Mouse (Mus musculus): ENCODE data around the gene Syn3.

The Syn3 gene

DNA sequence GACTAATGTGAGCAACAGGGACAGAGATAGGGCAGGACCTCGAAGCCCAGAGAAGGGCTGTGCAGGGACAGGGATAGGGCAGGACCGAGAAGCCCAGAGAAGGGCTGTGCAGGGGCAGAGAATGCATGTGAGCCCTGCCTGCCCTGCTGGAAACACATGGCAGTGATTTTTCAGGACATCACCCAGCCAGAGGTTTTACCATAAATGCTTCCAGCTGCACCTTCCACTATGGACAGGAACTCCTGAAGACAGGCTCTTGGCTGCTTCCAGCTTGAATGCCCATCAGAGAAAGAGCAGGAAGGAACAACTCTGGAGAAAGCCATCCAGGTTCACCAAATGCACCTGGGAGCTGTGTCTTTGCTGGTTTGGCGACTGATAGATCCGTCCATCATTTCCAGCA, 131.3 kb downstream of the Syn3 start:
- no peak for DNase-seq

DNA sequence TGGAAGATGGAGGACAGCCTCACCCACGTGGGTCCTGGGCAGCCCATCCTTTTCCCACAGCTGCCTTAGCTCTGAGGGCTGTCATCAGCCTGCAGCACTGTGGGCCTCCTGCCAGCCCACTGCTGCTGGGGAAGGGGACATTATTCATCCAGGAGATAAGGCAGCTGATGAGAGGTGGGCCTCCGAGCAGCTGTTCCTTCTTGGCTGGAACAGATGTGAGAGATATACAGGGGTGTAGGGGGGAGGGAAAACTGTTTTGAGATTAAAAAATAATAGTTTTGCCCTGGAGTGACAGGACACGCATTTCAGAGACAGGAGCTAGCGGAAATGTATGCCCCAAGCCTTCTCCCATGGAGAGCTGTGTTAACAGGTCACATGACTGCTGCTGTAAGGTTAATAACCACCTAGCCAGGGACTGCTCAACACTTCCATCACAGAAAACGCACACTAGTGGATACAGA, 133.0 kb downstream of the Syn3 start:
- no peak for DNase-seq

DNA sequence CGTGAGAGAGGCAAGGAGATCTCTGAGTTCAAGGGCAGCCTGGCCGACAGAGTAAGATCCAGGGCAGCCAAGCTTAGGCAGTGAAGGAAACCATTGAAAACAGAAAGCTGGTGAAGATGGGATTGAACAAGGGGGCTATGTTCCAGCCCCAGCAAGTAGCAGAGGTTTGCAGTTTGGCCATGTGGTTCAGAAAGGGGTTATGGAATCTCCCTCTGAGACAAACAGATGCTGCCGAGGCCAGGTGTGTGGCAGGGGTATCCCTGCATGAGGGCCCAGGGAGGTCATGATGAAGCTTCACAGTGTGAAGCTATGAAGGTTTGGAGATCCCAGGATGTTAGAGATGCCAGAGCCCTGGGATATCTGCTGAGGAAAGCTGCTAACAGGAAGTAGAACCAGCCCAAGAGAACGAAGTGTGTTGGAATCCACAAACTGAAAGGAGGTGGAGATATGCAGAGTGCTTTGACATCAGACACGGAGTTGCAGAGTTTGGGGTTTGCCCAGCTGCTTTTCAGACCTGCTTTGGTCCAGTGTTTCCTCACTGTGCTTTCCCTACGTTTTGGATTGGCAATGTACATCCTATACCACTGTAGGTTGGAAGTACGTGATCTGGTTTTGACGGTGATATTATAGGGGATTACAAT, 134.9 kb downstream of the Syn3 start:
- DNase-seq = no peak

DNA sequence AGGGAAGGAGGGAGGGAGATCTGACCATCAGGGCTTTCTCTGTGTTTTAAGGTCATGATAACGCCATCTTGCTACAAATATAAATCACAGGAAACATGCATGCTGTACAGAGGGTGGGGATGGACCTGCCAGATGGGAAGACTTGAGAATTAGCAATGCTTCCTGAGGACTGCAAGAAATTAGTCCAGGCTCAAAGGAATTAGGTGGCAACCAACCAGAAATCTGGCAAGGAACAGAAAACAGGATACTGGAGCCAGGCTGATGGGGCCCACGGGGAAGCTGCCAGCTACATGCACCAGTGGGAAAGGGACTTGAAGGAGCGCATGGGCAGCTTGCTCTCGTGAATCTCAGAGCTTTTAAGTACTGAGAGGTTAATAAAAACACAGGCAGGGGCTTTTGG, 139.0 kb downstream of the Syn3 start:
- peak; percentile 26 for DNase-seq

DNA sequence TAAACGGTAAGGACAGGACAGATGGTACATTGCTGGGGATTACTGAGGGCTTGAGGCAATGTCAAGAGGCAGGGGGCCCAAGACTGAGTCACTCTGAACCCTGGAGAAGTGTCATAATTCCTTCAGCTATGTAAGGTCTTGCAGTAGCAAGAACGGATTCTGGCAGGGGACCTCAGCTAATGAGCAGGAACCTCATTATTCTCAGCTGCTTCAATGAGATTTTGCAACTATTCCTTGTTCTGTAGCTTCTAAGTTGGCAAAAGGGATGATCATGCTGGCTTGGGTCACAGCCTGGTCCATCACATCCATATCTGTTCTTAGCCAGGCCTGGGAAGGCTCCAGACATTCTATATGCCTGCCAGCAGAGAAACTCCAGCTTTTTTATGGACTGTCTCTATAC, 139.5 kb downstream of the Syn3 start:
- DNase-seq = no peak

DNA sequence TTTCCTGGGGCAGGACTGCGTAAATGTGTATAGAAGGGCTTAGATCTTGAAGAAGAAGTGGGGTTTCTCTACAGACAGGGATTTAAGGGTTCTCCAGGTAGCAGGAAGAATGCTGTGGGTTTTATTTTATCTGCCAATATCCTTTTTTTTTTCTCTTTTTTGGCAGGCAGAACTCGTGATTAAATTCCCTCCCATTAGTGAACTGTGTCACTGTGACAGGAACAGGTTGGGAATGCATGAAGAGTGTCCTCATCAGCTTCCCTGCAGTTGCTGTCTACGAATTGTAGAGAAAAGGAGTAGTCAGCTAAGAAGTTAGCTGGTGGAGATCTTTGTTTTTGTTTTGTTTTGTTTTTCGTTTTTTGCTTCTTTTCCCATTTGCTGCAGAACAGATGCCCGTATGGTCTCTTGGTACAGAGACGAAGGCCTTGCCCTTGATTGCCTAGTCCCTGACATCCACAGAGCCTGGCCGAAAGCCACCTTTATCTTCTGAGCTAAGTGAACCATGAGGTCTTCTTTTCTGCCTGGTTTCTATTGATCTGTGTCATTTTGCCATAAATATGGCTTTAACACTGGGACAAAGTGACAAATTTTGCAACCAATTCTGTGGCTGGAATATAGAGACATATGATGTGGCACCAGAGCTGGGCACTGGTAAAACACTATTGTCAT, 140.3 kb downstream of the Syn3 start:
- no peak for DNase-seq

DNA sequence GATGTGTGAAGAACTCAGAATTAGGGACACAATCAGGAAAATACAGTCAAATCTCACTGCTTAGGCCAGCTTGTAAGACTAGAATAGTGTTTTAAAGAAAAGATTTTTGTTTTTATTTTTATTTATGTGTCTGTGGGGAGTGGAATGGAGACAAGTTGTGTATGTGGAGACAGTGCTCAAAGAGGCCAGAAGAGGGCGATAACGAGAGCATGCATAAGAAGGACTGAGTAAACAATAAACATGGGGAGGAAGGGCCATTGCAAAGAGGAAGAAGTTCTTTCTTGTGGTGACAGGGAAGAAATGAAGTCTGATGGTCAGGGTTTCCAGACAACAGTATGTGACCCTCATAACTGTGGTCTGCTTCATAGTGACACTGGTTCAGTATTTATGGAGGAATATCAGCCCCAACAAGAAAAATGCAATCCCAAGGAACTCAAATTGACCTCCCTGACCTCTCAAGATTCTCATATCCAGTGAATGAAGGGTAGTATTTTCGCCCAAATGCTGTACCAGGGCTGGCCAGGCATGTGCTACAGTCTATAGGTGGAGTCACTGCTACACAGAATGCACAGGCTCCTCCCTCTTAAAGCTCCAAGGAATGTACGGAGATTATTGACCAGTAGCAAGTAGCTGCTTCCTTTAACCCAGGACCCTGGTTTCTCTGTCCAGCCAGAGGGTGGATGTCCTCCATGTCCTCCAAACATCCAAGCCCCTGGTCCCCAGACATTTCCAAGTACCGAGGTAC, 141.7 kb downstream of the Syn3 start:
- no peak for DNase-seq

DNA sequence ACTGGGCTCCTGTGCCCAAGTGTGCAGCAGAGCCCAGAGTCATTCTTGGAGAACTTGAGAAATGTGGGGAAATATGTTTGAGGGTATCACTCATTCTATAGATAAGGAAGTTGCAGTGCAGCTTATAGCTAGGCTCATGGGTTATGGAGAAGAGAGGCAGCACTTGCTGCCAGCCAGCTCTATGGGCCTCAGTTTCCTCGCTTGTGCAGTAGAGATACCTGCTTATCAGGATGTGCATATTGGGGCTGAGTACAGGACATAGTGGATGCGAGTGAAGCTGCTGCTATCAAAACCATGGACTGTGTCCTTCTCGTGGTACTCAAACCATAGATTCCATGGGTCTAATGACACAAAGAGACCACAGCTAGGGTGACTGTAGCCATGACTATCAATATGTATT, 146.2 kb downstream of the Syn3 start:
- DNase-seq = no peak

DNA sequence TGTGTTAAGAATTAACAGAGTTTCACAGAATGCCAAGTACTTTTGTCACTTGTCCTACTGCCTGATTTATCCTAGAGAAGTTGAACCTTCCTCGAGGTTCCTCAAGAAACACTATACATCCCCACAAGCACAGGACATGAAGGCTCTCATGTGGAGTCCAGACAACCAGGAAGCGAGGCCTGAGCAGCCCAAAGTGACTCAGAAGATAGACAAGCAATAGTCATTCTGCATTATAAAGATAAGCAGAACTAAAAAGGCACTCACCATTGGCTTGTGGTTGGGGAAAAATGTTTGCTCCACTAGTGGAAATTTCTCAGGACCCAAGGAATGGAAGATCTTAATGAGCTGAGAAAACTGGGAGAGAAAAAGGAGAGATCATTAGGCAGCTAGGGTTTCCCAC, 147.4 kb downstream of the Syn3 start:
- no peak for DNase-seq

DNA sequence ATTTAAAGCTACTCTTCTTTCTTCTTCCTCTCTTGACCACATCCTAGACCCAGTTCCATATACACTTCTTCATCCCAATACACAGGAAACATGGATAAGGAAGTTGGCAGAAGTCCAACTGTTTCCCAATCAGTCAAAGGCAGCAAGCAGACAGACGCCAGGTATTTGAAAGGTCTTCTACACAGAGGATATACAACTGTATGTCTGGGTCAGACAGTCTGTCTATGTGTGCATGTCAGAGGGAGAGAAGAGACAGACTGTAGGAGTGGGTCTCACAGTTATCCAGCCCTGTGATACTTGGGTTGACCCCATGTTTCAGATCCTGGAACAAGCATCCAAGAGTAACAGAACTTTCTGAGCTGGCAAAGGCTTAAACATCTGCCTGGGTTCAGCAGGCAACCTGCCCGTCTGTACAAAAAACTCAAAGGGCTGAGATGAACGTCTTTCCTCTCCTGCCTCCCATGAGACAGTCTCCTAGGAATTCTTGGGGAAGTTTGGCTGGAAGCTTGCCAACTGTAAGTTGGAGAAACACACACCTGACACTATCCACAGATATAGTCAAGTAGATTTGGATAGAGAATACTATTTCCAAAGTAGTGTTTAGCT, 152.4 kb downstream of the Syn3 start:
- DNase-seq = no peak

DNA sequence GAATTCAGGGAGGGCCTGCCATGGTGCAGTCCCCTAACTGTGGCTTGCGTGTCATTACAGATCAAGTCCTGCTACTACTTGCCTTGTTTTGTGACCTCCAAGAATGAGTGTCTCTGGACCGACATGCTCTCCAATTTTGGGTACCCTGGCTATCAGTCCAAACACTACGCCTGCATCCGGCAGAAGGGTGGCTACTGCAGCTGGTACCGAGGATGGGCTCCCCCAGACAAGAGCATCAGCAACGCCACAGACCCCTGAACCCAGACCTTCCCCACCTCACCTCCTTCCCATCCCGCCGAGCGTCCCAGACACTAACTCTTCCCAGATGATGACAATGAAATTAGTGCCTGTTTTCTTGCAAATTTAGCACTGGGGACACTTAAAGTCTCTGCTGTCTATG, 153.1 kb downstream of the Syn3 start:
- no peak for DNase-seq

DNA sequence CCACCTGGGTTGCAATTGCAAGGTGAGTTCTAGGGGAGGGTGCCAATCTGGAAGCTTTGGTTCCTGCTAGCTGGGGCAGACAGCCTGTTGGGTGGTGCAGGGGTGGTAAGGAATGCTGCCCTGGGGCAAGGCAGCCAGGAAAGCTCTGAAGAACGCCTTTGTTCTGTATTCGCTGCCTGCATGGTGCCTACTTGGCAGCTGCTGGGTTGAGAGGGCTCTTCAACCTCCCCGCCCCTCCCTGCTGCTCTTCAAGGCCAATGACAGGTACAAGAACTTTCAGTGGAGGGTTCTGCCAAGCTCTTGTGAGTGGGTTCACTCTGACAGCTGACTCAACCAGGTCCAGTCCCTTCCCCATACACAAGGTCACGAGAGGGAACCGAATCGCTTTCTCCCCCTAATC, 154.0 kb downstream of the Syn3 start:
- DNase-seq = no peak

DNA sequence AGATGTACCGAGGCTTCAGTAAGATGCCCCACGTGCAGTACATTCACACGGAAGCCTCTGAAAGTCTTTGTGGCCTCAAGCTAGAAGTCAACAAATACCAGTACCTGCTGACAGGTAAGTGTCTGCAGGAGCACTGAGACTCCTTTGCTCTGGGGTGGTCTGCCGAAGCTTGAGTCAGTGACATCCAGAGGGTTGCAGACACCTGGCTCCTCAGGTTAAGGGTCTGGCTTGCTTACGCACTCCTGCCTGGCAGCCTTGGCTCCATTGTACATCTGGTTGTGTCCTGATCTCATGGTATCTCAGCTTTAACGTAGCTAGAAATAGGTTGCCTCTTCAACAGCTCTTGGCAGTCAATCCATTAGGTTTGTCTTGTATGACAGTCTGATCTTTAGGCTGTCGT, 154.8 kb downstream of the Syn3 start:
- no peak for DNase-seq

DNA sequence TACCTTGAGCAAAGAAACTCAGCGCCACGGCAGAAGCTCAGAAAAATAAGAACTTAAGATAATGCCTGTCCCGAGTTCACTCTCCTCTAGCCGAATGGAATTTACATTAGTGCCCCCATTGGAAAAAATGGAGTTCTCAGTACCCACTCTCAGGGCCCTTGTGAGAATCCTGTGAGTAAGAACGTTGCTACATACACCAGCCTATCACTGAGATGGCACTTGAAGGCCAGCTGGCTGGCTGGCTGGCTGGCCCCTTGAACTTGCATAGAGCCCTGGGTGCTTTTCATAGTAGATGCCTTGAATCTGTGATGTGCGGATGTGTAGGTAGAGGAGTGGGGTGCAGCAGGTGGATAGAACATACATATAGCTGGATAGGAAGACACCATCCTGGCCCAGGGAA, 155.3 kb downstream of the Syn3 start:
- no peak for DNase-seq

DNA sequence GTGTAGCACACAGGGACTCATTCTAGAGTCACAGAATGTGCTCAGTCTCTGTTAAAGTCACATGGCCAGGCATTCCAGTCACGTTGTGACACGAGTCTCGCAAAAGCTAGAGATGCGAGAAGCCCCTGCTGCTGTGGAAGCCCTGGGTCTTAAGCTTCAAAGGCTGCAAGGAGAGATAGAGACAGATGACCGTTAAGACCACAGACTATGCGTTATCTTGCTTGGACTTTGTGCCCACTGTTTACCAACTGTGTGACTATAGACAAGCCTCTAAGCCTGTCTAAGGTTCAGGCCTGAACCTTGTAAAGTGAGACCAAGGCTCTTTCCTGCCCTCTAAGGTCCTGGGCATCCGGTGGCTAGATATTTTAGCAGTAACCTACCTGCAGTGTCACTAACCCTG, 156.0 kb downstream of the Syn3 start:
- DNase-seq = no peak

DNA sequence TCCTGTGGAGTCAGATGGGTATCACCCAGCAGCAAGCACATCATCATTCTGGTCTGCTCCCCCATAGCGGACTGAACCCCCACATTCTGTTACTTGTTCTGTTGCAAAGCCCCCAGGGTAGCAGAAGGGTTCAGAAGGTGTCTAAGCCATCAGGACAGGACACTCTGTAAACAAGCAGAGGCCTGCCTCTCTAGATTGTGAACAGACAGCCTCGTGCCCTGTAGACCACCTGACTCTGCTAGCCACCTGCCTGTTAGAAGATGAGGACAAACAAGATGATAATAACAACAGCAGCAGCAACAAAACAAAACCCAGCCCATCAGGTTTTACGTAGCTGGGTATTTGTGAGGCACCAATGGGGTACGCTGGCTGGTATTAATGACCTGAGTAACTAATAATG, 156.5 kb downstream of the Syn3 start:
- DNase-seq = no peak

DNA sequence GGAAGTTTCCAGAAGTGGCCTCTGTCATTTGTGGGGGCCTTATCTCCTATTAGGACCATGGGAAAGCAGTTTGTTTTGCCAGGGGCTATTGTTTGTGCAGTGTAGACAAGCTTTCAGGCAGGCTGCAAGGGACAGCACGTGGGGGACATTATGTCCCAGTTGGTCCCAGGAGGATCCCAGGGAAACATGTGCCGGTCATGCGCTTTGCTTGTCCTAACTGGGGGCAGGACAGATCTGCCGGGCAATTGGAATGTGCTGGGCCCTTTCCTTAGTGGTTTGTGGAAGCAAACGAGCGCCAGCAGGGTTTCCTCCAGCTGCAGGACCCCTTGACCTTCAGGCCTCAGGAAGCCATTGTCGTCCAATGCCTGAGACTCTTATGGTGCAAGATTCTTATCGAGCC, 157.1 kb downstream of the Syn3 start:
- no peak for DNase-seq

DNA sequence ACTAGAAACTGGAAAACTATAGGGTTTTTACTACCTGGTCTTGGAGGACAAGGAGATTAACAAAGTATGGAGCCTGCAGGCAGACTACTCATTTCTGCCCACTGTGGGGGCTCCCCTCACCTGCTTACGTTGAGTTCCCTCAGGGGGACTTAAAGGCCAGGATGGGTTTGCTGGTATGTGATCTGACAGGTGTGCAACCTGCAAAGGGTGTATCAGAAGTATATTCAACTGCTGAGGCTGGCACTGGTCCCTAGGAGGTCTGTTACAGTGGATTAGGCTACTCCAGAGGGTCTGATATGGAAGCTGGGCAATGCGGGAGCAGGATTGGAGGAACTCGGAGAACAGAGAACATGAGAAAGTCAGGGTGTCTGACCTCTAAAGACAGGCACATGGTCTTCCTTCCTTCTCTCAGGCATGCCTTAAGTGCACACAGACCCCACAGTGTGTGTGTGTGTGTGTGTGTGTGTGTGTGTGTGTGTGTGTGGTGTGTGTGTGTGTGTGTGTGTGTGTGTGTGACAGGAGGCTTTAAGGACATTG, 157.6 kb downstream of the Syn3 start:
- DNase-seq = no peak

DNA sequence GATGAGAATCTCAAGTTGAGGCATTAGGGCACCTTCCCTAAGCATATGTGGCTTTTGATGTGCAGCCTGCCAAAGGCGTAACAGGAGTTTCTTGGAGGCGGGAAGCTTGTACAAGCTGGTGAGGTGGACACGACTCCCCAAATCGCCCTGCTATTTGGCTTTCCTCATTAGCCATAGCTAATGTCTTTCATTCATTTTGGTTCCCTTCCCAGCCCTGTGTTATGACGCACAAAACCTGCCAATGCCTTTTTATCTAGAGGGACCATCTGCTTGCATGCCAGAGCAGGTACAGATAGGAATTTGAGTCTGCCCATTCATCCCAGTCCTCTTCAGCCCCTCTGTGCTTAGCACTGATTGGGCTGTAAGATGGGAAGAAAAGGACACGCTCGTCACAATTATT, 158.3 kb downstream of the Syn3 start:
- DNase-seq = no peak

DNA sequence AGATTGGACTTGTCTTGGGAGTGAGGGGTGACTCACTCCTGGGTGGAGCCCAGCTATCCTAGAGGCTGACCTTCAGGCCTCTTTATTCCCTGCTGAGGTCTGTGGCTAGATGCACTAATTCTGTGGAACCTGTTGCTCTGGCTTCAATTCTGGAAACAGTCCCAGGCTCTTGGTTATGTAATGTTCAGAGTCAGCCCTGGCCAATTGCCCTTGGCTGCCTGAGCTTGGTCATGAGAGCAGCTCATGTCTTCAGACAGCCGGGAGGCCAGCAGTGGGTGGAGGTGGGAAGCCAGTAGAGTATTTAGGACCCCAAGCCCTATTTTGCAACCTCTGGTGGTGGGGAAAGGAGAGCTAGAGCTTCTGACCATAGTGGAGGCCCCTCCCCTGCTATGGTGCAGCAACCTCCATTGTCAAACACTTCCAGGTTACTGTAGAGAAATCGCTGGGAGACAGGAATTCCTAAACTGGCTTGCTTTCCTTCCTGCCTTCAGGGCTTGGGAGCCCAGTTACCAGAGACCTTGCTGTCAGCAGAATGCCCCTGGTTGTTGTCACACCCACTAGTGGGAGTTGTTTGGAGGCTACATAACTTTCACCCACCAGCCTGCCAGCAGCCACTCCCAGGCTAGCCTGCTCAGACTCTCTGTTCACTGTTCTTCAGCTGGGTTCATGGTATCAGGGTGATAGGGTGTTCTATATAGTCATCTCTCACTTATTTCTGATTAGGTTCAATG, 158.9 kb downstream of the Syn3 start:
- DNase-seq = peak; percentile 88

DNA sequence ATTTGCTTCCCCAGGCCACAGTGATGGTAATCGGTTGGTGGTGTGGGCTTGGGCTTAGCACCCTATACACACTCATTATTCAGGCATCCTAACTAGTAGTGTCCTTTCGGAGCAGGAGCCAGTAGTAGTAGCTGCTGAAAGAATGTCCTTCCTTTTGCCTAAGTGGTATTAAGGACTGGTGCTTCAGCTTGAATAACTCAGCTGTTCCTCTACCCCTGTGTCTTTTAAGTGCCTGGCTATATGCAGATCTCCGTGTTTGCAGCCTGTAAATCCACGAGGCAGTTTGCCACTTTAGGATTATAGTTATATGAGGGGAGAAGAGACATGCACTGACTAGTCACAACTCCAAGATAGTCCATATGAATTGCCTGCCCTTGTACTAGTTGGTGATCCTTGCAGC, 159.6 kb downstream of the Syn3 start:
- DNase-seq = no peak

DNA sequence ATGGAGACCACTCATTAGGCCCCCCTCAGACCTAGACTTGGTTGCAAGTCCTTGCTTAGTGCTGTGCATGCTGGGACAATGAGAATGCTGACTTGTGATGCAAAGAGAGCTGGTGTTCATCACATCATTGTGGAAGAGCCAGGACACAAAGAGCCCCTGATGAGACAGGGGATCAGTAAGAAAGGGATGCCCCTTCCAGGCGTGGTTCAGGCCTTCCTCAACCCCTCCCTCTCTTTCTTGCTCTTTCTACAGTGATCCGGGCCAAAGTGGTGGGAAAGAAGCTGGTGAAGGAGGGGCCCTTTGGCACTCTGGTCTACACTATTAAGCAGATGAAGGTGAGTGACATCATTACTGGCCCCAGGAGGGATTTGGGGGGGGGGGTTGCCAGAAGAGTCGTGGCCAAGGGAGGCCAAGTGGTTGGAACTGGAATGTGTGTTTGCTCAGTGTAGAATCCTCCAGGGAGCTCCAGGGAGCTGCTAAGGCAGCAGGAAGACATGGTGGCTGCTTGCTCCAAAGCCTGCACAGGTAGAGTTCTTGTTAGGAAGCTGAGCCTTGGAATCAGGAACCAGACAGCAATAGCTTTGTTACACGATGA, 160.5 kb downstream of the Syn3 start:
- no peak for DNase-seq

DNA sequence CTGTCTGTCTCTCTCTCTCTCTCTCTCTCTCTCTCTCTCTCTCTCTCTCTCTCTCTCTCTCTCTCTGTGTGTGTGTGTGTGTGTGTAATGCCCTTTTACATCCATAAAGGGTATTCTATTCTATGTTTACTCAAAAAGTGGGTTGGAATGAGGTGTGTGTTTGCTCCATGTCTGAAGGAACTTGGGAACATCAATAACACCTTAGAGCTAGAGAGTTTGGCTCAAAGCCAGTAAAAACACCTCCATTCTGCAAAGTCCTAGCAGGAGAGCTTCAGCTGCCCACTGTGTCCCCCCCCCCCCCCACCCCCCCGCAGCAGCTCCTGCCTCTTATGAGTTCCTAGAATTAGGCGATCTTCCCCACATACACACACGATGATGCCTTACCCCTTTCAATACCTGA, 161.5 kb downstream of the Syn3 start:
- DNase-seq = no peak

All from layer of hippocampus, adult 9-11 months (tissue).